Mouse (Mus musculus) skeletal muscle tissue, postnatal 0 days (tissue): ENCODE measurements around the gene Pcif1. TPM values are rescaled to one million over a fixed set of nuclear protein-coding genes. Genes with fewer than 3 reads are reported as not detected.

ENCODE experiments used
- polyA plus RNA-seq: library from polyadenylated mRNA; unstranded; fragments of >200 nt; fragmentation: Nextera tagmentation; extraction: Ambion mirVana; gene quantifications from 2 replicates; pipeline ENCODE4 v1.2.1, GENCODE M21; 2015

Gene Pcif1
- polyA plus RNA-seq, result 41.4 and 42.2 TPM in 2 replicates

GRCm38 (mm10) chr2:164879228-164879567, at the start of gene Pcif1:
Pcif1 (plus strand) TSS chr2:164879304.

DNA sequence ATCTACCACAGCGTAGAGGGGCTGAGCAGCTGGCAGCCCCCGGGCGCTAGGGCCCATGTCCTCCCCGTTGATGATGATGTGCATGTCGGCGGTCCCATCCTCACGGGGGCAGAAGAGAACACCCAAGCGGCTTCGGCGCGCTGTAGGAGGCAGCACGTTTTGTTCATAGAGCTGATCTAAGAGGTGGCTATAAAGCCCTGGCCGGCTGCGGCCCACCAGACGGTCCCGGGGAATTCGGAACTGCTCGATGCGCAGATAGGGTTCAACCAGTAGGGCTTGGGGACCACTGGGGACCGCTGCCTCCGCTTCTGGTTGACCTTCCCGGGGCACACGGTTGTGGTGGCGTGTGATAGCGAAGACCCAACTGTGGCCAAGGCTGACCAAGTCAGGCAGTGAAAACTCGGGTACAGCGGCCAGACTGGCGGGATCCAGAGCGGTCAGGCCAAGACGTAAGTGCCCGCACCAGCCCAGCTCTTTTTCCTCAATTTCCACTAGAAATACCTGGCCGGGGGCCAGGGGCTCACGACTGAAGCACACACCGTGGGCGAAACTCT, 46.3 kb upstream of the Pcif1 start, which contains the start of gene Ctsa:
Gene Ctsa, plus strand, starts transcription at position 126 of the 554 bp plus-strand sequence.

DNA sequence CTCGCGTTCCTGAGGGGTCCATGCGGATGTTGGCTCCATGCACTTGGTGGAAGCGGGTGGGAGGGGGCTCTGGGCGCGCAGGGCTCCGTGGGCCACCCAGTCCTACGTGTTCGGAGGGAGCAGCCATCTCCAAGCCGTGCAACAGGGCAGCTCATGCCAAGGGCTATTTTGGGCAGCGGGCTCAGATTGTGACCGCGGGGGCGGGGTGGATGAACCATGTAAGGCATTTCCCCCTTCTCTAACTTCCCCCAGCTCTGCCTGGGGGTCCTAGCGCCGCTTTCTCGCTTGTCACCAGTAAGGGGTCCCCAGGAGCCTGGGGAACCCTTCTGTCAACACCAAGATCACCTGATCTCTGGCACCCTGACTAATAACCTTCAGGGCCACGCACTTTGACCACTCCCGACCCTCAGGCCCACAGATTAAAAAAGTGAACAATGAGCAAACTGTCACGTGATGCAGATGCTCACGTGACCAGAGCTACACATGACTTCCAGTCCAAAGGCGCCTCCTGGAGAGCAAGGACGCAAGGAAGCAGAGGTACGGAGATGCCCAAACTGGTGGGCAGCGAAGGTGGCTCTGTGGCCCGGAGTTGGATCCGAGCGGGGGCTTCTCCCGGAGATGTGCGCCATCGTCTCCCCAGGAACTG, 45.7 kb upstream of the Pcif1 start, which contains the start of gene Neurl2:
Gene Neurl2, minus strand, starts transcription at position 143 of the 646 bp plus-strand sequence.

DNA sequence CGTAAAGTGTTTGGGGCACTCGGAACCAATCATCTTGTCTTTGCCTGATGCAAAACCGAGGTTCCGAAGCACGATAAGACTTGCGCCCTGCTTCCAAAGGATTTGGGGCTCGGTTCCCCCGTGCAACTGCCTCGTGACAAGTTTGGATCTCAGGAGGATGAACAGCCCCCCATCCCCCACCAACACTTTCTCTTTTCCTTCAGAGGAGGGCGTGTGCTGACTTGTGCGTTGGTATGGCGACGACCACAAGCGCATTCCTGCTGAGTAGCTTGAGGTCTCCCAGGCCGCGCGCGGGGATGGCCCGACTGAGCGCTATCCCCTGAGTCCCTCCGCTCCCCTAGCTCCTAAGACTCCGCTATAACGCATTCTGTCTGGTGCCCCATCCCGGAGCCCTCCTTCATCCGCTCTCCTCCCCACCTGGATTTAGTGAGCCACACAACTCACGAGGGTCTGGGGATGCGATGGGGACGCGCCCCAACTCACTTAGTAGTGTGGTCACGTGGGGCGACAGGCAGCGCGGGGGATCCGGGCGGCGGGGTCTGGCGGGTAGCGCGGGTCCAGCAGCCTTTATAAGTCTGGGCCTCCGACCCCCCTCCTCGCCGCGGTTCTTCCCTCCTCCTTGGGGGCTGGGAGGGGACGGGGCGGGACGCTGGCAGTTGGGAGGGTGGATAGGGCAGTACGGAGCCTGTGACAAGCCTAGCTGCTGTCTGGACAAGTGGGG, 21.8 kb upstream of the Pcif1 start, which contains the start of gene Pltp:
Gene Pltp, minus strand, starts transcription at position 611 of the 721 bp plus-strand sequence.

DNA sequence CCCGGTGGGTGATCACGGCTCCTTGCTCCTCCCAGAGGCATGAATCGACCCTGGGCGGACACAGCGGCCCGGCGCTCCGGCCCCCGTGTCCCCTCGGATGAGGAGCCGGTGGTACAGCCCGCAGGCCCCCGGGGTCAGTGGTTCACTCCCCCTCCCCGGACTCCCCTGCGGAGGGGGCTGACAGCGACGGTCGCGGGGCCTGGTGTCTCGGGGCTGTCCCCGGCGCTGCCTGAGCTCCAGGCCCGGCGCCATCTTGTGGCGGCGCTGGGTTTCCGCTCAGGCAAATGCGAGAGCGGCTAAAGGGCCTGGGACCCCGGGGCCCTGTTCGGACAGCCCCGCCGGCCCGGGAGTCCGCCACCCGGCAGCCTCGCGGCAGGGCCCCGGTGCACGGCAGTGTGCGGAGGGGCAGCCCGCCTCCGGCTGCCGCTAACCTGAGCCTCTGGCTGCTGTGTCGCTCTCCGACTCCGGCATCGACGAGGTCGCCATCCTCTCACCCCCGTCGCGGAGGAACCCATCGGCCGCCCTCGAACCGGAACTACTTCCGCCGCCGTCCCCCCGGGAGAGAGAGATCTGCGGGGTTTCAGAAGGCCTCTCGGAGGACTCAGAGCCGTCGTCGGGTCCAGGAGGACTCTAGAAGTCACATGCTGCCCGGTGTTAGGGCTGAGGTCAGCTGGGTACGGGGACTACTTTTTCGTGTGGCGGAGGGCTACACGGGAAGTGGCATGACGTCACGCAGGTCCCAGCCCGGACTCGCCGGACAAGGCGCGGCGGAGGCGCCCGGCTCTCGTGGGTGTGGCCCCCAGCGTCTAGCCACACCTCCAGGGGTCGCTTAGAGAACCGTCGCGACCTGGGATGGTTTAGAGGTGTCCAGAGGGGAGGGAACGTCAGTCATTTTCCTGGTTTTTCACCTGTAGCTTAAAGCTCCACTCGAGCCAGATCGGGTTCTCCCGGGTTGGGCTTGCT, 32.3 kb downstream of the Pcif1 start, which contains the start of gene Zfp335:
Gene Zfp335, minus strand, starts transcription at position 672 of the 963 bp plus-strand sequence.

DNA sequence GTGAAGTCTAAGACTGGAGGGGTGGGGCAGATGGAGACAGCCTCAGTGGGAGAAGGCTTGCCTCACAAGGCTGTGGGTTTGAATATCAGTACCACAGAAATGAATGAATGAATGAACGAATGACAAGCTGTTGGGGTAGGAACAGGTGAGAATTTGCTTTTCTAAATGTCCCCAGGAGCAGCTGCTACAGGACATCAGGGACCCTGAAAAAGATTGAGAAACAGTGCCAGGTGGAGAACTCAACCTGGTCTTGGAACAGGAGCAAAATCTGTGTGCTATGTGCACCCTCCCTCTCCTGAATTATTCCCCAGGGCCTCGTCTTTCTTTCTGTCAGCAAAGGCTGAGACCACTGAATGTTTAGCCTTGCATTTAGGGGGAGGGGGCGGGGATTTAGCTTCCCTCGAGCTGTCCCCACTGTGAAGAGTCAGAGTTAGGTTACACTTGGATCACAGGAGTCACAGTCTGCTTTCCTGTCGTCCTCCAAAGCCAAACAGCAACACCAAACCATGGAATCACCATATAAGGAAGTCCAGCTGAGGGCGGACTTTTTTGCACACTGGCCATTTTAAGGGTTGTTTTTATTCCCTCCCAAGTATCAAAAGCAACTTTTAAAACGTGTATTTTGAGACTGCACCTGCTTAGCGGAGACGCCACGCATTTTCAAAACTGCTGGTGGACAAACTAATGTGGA, 61.2 kb downstream of the Pcif1 start, which contains the start of gene Mmp9:
Gene Mmp9, plus strand, starts transcription at position 641 of the 691 bp plus-strand sequence.

Other genes starting within 250 kb of the Pcif1 start
- gene Wfdc16, start 240.5 kb upstream of the Pcif1 start, polyA plus RNA-seq, result not detected in 2 replicates
- gene Wfdc10, start 223.3 kb upstream of the Pcif1 start, polyA plus RNA-seq, result not detected in 2 replicates
- not detected in 2 replicates for gene Wfdc9, start 222.7 kb upstream of the Pcif1 start, polyA plus RNA-seq
- gene Wfdc11, start 205.2 kb upstream of the Pcif1 start, polyA plus RNA-seq, result not detected in 2 replicates
- 0.21 TPM in 1 of 2 replicates, not detected in the other for gene Wfdc13, start 194.2 kb upstream of the Pcif1 start, polyA plus RNA-seq
- not detected in 2 replicates for gene Spint4, start 180.8 kb upstream of the Pcif1 start, polyA plus RNA-seq
- not detected in 2 replicates for gene Spint5, start 164.0 kb upstream of the Pcif1 start, polyA plus RNA-seq
- 0.14 and 0.29 TPM in 2 replicates for gene Wfdc3, start 133.4 kb upstream of the Pcif1 start, polyA plus RNA-seq
- gene Dnttip1, start 133.3 kb upstream of the Pcif1 start, polyA plus RNA-seq, result 51.2 and 54.3 TPM in 2 replicates
- gene Ube2c, start 109.4 kb upstream of the Pcif1 start, polyA plus RNA-seq, result 67.3 and 77.7 TPM in 2 replicates
- gene Tnnc2, start 99.3 kb upstream of the Pcif1 start, polyA plus RNA-seq, result 22,389 and 24,028 TPM in 2 replicates
- 31.1 and 33.0 TPM in 2 replicates for gene Snx21, start 93.5 kb upstream of the Pcif1 start, polyA plus RNA-seq
- gene Acot8, start 74.4 kb upstream of the Pcif1 start, polyA plus RNA-seq, result 10.2 and 11.7 TPM in 2 replicates
- gene Zswim3, start 74.2 kb upstream of the Pcif1 start, polyA plus RNA-seq, result 2.0 TPM in 2 replicates
- gene Zswim1, start 56.6 kb upstream of the Pcif1 start, polyA plus RNA-seq, result 5.9 and 6.8 TPM in 2 replicates
- gene Spata25, start 50.8 kb upstream of the Pcif1 start, polyA plus RNA-seq, result not detected in 2 replicates
- 105 and 116 TPM in 2 replicates for gene Ctsa, start 46.4 kb upstream of the Pcif1 start, polyA plus RNA-seq
- gene Neurl2, start 45.8 kb upstream of the Pcif1 start, polyA plus RNA-seq, result 56.5 and 63.5 TPM in 2 replicates
- gene Pltp, start 21.6 kb upstream of the Pcif1 start, polyA plus RNA-seq, result 5.9 and 7.4 TPM in 2 replicates
- gene Zfp335, start 32.5 kb downstream of the Pcif1 start, polyA plus RNA-seq, result 4.0 and 4.3 TPM in 2 replicates
- 0.91 and 1.1 TPM in 2 replicates for gene Mmp9, start 61.5 kb downstream of the Pcif1 start, polyA plus RNA-seq
- gene Slc12a5, start 81.5 kb downstream of the Pcif1 start, polyA plus RNA-seq, result 0.22 and 0.23 TPM in 2 replicates
- gene Ncoa5, start 155.6 kb downstream of the Pcif1 start, polyA plus RNA-seq, result 17.6 and 18.6 TPM in 2 replicates
- 2.4 and 3.5 TPM in 2 replicates for gene Cd40, start 176.3 kb downstream of the Pcif1 start, polyA plus RNA-seq
- gene 1700025C18Rik, start 211.4 kb downstream of the Pcif1 start, polyA plus RNA-seq, result not detected in 2 replicates